Mouse (Mus musculus) embryonic facial prominence, embryonic 14.5 days (tissue): ENCODE data around the gene Gm42791. TPM values are rescaled to one million over a fixed set of nuclear protein-coding genes. Genes with fewer than 3 reads are reported as not detected.

Experiments
- ATAC-seq: fragments of 200-750 bp; cut with Nextera tagmentation; 2 replicates; pipeline ENCODE4 v1.8.0; 2017; ENCODE audit warnings: low read depth, moderate number of reproducible peaks, moderate TSS enrichment
- DNase-seq: peaks from one replicate; pipeline ENCODE4 v3.0.0-alpha.2; 2015; ENCODE audit warnings: low spot score
- H3K27ac ChIP-seq: fragments of 300-500 bp; sonication (generic); replicated peaks from 2 replicates; pipeline ENCODE4 v1.5.1; 2014; ENCODE audit warnings: low read depth, mild to moderate bottlenecking, low read length, moderate library complexity
- H3K27me3 ChIP-seq: fragments of 300-500 bp; sonication (generic); replicated peaks from 2 replicates; pipeline ENCODE4 v1.6.1; 2014; ENCODE audit warnings: low read length; ENCODE audit not compliant: control insufficient read depth, insufficient read depth
- H3K36me3 ChIP-seq: fragments of 300-500 bp; sonication (generic); 2 replicates; pipeline ENCODE4 v1.6.1; 2014; ENCODE audit warnings: low read length, mixed read lengths; ENCODE audit not compliant: control insufficient read depth, insufficient read depth
- H3K4me1 ChIP-seq: fragments of 300-500 bp; sonication (generic); 2 replicates; pipeline ENCODE4 v1.6.1; 2014; ENCODE audit warnings: antibody characterized with exemption, low read length; ENCODE audit not compliant: control insufficient read depth, insufficient read depth
- H3K4me2 ChIP-seq: fragments of 300-500 bp; sonication (generic); 2 replicates; pipeline ENCODE4 v1.6.1; 2014; ENCODE audit warnings: low read depth, mild to moderate bottlenecking, low read length, moderate library complexity, mixed read lengths
- H3K4me3 ChIP-seq: fragments of 300-500 bp; sonication (generic); 2 replicates; pipeline ENCODE4 v1.5.1; 2014; ENCODE audit warnings: low read depth, mild to moderate bottlenecking, low read length
- H3K9ac ChIP-seq: fragments of 300-500 bp; sonication (generic); 2 replicates; pipeline ENCODE4 v1.6.1; 2014; ENCODE audit warnings: low read depth, mild to moderate bottlenecking, low read length, moderate library complexity, mixed read lengths
- H3K9me3 ChIP-seq: fragments of 300-500 bp; sonication (generic); 2 replicates; pipeline ENCODE4 v1.6.1; 2016; ENCODE audit warnings: low read length; ENCODE audit not compliant: control insufficient read depth
- whole genome bisulfite sequencing: fragments of 180-500 bp; shearing (Covaris S2); extraction: QIAGEN DNeasy Blood & Tissue Kit; methylation state at CpG from one replicate; pipeline ENCODE4 v1.1.7; 2014; 5-methylcytosine and 5-hydroxymethylcytosine counted together
- polyA plus RNA-seq: library from polyadenylated mRNA; unstranded; fragments of >200 nt; fragmentation: Nextera tagmentation; extraction: Ambion mirVana; gene quantifications from 2 replicates; pipeline ENCODE4 v1.2.1, GENCODE M21; 2014

The Gm42791 gene
- polyA plus RNA-seq, 1 experiment from 2014 or later: 2.2 TPM

- Histone ChIP-seq H3K9ac (peak overlapping the region; percentile 78; the same call in 1 of the 2 replicates), H3K27ac (no peak overlapping the region)
- ATAC-seq: no peak
Measured at GRCm38 (mm10) chr5:149016261-149016660, 21.3 kb upstream of the Gm42791 start.

DNA sequence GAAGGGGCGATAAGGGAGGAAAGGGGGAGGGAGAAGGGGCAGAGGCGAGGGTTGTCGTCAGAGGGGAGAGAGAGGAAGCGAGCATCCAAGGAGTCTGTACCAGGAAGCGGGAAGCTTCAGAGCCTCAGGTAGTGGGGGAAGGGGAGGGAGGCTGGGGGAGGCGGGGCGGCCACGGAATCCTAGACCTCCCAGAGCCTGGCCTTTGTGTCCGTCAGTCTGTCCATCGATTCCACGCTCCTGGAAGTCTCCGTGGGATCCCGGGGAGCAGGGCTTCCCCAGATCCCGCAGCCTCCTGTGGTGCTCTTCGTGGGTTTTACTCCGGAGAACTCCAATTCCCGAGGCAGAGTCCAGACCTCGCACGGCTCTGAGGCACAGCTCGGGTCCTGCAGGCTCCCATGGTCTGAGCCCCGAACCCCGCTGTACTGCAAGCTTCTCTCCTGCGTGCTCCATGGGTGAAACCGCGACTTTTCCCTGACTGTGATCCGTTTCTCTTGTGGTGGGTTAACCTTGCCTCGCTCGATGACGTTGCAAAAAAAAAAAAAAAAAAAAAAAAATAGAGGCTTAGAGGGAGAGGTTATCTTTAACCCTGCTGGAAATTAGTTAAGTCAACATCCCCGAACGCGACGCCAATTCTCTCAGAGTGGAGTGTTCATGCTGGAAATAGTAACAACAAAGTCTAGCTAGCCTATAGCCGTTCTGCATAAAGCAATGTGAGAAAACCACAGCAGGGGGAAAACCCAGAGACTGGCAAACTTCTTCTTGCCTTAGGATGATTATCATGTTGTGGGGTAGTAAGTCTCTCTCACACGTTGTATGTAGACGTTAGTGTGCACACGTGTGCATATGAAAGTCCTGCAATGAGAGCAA lies 20.6 kb upstream of the Gm42791 start:
- H3K9ac ChIP-seq: peak overlapping the region; percentile 78
- no peaks in the 10 kb centered on the region for H3K27me3 ChIP-seq
- H3K4me1 ChIP-seq: peaks cover 13% of the 10 kb centered on the region
- 1% methylated on average over 28 of the region's 37 CpGs for WGBS
- ATAC-seq (peak; percentile 74), DNase-seq (peak; percentile 67)
- no peaks in the 10 kb centered on the region for H3K9me3 ChIP-seq
- peak overlapping the region; percentile 61 for H3K4me3 ChIP-seq
- no peaks in the 10 kb centered on the region for H3K36me3 ChIP-seq
- H3K27ac ChIP-seq: peak overlapping the region; percentile 71
- peak overlapping the region; percentile 93 for H3K4me2 ChIP-seq

More at GRCm38 (mm10) chr5:149016261-149016660, 21.3 kb upstream of the Gm42791 start:
- H3K9me3 ChIP-seq: no peaks in the 10 kb centered on the region
- DNase-seq: no peak
- peak overlapping the region; percentile 61 for H3K4me3 ChIP-seq
- peaks cover 16% of the 10 kb centered on the region for H3K4me1 ChIP-seq
- no peaks in the 10 kb centered on the region for H3K36me3 ChIP-seq
- WGBS: 61% methylated on average over 5 of the region's 5 CpGs
- H3K27me3 ChIP-seq: no peaks in the 10 kb centered on the region
- peak overlapping the region; percentile 93 for H3K4me2 ChIP-seq

GRCm38 (mm10) chr5:149014600-149015268 lies 19.8 kb upstream of the Gm42791 start:
- H3K36me3 ChIP-seq: no peaks in the 10 kb centered on the region
- peak overlapping the region; percentile 93 for H3K4me2 ChIP-seq
- no peaks in the 10 kb centered on the region for H3K27me3 ChIP-seq
- DNase-seq (peak; percentile 45), ATAC-seq (peak; percentile 41; the same call in 1 of the 2 replicates)
- peaks cover 12% of the 10 kb centered on the region for H3K4me1 ChIP-seq
- peak overlapping the region; percentile 61 for H3K4me3 ChIP-seq
- H3K27ac ChIP-seq: peak overlapping the region; percentile 44
- H3K9ac ChIP-seq: peak overlapping the region; percentile 78
- 14% methylated on average over 17 of the region's 17 CpGs for WGBS
- no peaks in the 10 kb centered on the region for H3K9me3 ChIP-seq

- Histone ChIP-seq H3K36me3 (no peaks in the 10 kb centered on the region), H3K27me3 (no peaks in the 10 kb centered on the region), H3K27ac (no peak overlapping the region; the same call in 1 of the 2 replicates), H3K4me2 (peak overlapping the region; percentile 93; the same call in 1 of the 2 replicates), H3K9ac (no peak overlapping the region), H3K4me3 (no peak overlapping the region), H3K9me3 (no peaks in the 10 kb centered on the region), H3K4me1 (peaks cover 12% of the 10 kb centered on the region)
- 66% methylated on average over 7 of the region's 7 CpGs for WGBS
- ATAC-seq (no peak), DNase-seq (no peak)
Measured at GRCm38 (mm10) chr5:149013817-149014508, 19.0 kb upstream of the Gm42791 start.

DNA sequence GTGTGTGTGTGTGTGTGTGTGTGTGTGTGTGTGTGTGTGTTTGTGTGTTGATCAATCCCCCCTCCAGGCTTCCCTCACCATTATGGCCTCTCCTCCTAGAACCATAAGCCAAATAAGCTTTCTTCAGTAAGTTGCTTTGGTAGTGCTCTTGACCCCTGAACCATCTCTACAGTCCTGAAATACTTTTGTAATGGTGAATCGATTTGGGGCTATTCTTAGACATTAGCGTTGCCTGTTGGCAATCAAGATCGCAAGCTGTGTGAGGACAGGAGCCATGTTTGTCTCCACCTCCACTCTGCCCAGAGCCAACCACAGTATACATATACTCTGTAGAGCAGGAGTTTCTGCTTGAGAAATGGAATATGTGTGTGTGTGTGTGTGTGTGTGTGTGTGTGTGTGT lies 14.2 kb upstream of the Gm42791 start:
- Histone ChIP-seq H3K27me3 (no peaks in the 10 kb centered on the region), H3K4me2 (no peak overlapping the region), H3K4me3 (no peak overlapping the region), H3K36me3 (no peaks in the 10 kb centered on the region), H3K9me3 (no peaks in the 10 kb centered on the region), H3K9ac (no peak overlapping the region), H3K27ac (no peak overlapping the region), H3K4me1 (peaks cover 17% of the 10 kb centered on the region)
- no peak for DNase-seq
- 87% methylated on average over 3 of the region's 3 CpGs for WGBS
- no peak for ATAC-seq

DNA sequence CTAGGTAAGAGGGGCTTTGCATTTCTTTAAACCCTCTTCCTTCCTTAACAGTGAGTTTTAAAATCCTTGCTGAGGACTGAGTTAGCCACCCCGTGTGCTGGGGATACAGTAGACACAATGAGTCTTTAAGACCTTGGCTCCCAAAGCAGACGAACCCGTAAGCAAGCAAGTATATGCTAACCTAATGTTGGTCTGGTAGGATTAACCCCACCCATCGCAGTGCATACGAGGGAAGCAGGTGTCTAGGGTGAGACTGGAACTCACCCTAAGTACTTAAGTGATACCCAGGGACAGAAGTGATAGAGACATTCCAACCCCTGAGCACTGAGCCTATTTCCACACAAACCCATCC lies 12.3 kb upstream of the Gm42791 start:
- H3K9me3 ChIP-seq: no peaks in the 10 kb centered on the region
- H3K27me3 ChIP-seq: no peaks in the 10 kb centered on the region
- H3K4me1 ChIP-seq: peaks cover 27% of the 10 kb centered on the region
- ATAC-seq: no peak
- H3K4me3 ChIP-seq: no peak overlapping the region; the same call in 1 of the 2 replicates
- no peak for DNase-seq
- no peaks in the 10 kb centered on the region for H3K36me3 ChIP-seq
- peak overlapping the region; percentile 61 for H3K4me2 ChIP-seq
- H3K27ac ChIP-seq: peak overlapping the region; percentile 84
- 58% methylated on average over 5 of the region's 5 CpGs for WGBS
- peak overlapping the region; percentile 50 for H3K9ac ChIP-seq

DNA sequence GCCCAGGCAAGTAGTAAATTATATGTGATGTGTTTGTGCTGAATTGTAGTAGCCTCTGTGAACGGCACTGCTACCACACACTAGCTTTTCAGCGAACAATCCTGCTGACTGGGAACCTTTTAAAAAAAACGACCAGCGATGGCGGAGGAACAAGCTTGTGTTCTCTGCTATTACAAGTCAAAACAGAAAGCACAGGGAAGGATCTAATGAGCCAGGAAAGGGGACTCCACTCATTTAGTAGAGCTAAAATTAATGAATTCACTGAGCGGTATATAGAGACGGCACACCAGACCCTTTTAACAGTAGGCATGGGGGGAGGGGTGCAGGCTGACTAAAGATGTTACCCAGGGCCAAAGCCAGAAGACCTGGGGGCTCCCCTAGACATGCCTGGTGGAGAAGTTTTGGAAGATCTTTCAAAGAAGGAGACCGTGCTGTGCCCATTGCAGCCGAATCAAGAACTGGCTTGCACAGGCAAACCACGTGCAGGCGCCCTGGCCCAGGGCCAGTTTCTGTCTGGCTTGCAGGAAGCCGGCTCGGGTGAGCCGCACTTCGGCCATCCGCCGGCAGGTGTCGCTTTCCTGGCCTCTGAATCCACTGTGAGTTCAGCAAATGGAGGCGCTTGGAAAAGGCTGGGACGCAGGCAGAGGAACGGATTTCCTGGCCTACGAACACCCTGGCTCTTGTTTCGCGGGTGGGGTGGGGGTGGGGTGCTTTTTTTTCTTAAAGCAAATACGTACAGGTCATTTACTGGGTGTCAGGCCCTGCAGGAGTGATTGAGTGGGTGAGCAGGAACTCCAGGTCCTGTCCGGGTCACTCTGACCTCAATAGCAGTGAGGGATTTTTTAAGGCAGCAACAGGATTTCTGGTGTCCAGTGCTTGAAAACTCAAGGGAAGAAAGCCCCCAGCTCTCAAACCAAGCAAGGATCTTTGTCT lies 11.7 kb upstream of the Gm42791 start:
- no peaks in the 10 kb centered on the region for H3K27me3 ChIP-seq
- peak overlapping the region; percentile 57 for H3K9ac ChIP-seq
- WGBS: 7% methylated on average over 26 of the region's 26 CpGs
- peak overlapping the region; percentile 32 for H3K4me3 ChIP-seq
- H3K4me1 ChIP-seq: peaks cover 30% of the 10 kb centered on the region
- no peaks in the 10 kb centered on the region for H3K36me3 ChIP-seq
- peak overlapping the region; percentile 84 for H3K27ac ChIP-seq
- H3K9me3 ChIP-seq: no peaks in the 10 kb centered on the region
- ATAC-seq (peak; percentile 86), DNase-seq (peak; percentile 98)
- peak overlapping the region; percentile 61 for H3K4me2 ChIP-seq
